10 mouse cellular contexts compared by ENCODE assay signal in genomic region chr10:70018691-70019090, GRCm38 (mm10).
"Had no signal": no experiment of that assay in that cellular context is flagged by ENCODE, and none has a peak within 500 bp of the region (broad histone marks: within the 10 kb centered on the region; RNA-seq: fewer than 3 reads in every experiment).

No protein-coding gene starts in this region.

- H3K4me3 ChIP-seq: limb, embryonic 13.5 days; midbrain, embryonic 10.5 days had no signal

- H3K9ac ChIP-seq: limb, embryonic 13.5 days; liver, embryonic 14.5 days had no signal

- H3K27me3 ChIP-seq: limb, embryonic 13.5 days had no signal

- H3K4me2 ChIP-seq: limb, embryonic 13.5 days had no signal

- DNase-seq: kidney, postnatal 10 days; kidney, postnatal 4 days; left cerebral cortex, postnatal 4 days; lung, adult 18-20 months; right cerebral cortex, adult 18-20 months; right cerebral cortex, postnatal 25 days; thymus, postnatal 36 days had no signal

- H3K4me1 ChIP-seq: limb, embryonic 13.5 days; midbrain, embryonic 10.5 days had no signal

- H3K9me3 ChIP-seq: limb, embryonic 13.5 days had no signal

- H3K27ac ChIP-seq: limb, embryonic 13.5 days; liver, embryonic 14.5 days; midbrain, embryonic 10.5 days had no signal
